Mouse (Mus musculus) retina, postnatal 7 days (tissue): ENCODE measurements at regions not wholly inside any gene's neighbourhood (a gene's known extent, or its start where the extent isn't known, plus 50 kb on each side); places are given as distances from the start of the nearest gene placed in this dataset.

Experiments
- DNase-seq: peaks from one replicate; pipeline ENCODE4 v3.0.0-alpha.2; 2012; ENCODE audit warnings: low read depth, low spot score

GRCm38 (mm10) chr6:36004701-36005100, 383.2 kb upstream of the Chrm2 start:
- DNase-seq, result peak; percentile 25

GRCm38 (mm10) chr6:36002090-36002489, 385.8 kb upstream of the Chrm2 start:
- no peak for DNase-seq

DNA sequence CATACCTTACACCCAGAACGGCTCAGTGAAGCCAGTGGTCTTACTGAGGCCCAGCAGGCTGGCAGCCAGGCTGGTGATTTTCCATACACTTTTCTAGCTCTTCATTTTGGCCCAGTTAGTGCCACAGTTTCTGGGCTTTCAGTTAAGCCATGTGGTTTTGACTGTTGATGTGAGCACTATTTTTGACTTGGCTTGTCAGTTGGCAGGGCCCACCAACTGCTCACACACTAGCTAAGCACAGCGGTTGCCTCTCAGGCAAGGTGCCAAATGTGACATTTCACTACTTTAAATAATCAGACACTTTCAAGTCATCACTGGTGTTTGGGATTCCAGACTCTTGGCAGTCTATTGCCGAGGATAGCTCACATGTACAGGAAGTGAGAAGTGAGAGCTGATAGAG, 399.0 kb upstream of the Chrm2 start:
- DNase-seq, result no peak

DNA sequence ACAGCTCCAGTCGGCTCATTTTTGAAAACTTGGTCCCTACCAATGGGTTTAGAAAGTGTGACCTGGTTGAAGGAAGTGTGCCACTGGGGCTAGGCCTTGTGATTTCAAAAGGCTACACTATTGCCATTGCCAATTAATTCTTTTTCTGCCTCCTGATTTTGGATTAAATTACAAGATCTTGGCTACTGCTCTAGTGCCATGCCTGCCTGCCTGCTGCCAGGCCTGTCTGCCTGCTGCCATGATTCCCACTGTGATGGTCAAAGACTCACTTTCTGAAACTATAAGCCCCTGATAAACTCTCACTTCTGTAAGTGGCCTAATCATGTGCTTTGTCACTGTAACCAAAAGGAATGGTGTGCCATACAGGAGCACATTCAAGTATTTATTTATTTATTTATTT, 400.4 kb upstream of the Mtpn start:
- DNase-seq, result no peak

DNA sequence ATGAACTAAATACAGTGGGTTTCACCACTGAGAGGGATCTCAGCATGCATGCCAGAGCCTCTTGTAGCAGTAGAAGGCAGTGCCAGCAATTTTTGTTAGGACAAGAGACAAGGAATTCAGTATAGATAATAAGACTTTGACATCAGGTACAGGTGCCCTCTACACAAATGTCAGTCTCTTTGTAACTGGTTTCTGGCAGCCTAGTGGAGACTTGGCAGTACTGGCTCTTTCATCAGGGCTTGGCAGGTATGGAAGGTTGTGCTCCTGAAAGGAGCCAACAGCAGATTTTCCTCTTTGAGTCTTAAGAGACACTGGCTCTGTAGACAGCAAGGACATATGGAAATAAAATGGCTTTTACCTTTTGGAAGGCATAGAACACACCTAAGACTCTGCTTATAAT, 384.5 kb upstream of the Mtpn start:
- DNase-seq, result no peak

DNA sequence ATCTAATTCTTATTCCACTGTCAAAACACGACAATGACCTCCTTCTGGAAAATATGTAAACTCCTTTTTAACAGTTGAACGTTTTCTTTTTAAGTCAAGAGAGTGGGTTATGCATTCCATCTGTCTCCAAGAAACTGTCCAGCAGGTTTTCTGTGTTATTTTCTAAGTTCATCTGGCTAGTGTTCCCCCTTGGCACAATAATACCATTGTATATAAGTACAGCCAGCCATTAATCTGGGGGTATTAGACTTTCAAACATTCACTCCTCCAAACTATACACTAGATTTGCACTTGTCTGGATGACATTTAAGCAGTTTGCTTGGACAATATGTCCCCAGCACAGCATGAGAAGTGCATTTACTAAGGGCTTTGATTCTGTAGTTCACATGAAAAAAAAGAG, 358.3 kb upstream of the Mtpn start:
- DNase-seq, result no peak

- no peak for DNase-seq
These were observed 356.0 kb upstream of the Mtpn start for GRCm38 (mm10) chr6:35895692-35896091.

- no peak for DNase-seq
These were observed 335.0 kb upstream of the Mtpn start for GRCm38 (mm10) chr6:35874671-35875070.

GRCm38 (mm10) chr6:35871388-35871787, 331.7 kb upstream of the Mtpn start:
- no peak for DNase-seq

- DNase-seq, result no peak
These were observed 324.5 kb upstream of the Mtpn start for GRCm38 (mm10) chr6:35864218-35864617.

DNA sequence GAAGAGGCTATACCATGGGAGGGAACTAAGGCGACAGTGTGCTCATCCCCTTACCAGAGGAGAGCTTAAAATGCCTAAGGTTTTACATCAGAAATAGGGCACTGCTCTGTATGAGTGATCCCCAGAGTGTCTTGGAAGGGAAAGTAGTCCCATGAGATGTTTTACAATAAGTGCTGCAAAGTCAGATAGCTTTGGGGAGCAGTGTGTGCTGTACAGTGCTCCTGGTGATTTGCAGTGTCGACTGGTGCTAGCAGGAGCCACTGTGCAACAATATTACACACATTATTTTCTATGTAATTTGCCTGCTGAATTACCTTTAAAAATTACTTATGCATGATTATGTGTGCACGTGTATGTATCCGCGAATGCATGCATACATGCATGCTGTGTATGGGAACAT, 314.3 kb upstream of the Mtpn start:
- no peak for DNase-seq

- DNase-seq, result no peak
These were observed 277.0 kb upstream of the Mtpn start for GRCm38 (mm10) chr6:35816657-35817056.

DNA sequence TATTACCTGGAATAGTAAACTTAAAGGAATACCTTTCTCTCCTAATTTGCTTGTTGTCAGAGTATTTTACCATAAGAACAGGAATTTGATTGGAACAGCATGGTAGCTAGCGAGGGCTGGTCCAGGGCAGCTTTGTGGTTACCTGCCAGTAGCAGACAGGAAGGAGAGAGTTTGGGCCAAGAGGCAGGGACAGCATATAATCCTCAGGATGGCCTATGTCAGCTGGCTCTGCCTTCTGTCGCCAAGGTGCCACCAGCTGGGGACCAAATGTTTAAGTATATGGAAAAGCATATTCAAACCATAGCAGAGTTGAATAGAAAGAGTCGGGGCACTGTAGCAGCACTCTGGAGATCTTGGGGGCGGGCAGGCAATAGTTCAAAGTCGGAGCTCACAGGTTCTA, 274.8 kb upstream of the Mtpn start:
- no peak for DNase-seq

DNA sequence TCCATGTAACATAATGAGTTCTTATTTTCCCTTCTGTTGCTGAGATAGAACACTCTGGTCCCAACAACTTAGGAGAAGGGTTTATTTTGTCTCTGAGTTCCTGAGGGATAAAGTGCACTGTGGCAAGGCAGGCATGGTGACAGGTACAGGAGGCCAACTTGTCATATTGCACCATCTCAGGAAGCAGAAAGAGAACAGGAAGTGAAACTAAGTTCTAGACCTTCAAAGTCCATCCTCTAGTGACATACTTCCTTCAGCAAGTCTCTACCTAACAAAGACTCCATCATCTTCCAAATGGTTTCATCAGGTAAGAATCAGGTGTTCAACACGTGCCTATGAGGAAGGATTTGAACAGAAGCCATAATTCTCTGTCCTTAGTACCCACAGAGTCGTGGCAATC, 266.1 kb upstream of the Mtpn start:
- DNase-seq, result no peak

DNA sequence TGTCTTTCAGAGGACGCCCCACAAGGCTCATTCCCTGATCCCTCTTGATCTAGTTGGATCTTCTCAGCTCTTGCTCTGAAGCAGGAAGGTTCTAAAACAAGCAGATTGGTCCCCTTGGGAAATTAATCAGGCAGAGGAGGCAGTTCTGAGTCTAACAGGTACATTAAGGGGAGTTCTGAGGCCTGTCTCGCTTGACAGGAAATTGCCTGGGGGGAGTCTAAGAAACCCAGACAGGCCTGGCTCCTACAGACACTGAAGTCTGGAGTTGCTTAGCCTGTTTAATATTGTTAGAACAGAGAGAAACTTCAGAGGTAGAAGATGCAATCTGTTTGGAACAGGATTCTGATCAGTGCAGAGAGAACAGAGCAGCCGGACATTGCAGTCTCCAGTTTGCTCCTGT, 264.4 kb upstream of the Mtpn start:
- no peak for DNase-seq

GRCm38 (mm10) chr6:35779706-35780105, 240.0 kb upstream of the Mtpn start:
- no peak for DNase-seq

DNA sequence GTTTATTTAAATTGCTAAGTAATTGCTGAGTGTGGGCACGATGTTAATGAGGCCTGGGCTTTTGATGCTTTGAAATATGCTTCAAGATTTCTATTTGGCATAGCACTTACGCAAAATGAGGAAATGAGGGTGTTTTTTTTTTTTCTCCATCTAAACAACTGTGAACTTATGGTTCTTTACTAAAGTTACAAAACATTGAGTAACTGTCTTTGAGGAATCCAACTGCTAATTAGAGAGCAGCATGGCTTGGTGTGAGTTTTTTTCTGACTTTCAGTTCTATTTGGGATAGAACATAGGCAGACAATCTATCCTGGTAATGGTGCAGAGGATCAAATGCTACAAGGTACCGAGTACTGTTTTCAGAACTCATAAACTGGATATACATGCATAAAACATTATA, 231.2 kb upstream of the Mtpn start:
- DNase-seq, result no peak

GRCm38 (mm10) chr6:35759606-35760246, 220.0 kb upstream of the Mtpn start:
- DNase-seq, result no peak

GRCm38 (mm10) chr6:35746034-35746433, 206.3 kb upstream of the Mtpn start:
- DNase-seq, result no peak

- no peak for DNase-seq
These were observed 165.9 kb upstream of the Mtpn start for GRCm38 (mm10) chr6:35705587-35705986.

DNA sequence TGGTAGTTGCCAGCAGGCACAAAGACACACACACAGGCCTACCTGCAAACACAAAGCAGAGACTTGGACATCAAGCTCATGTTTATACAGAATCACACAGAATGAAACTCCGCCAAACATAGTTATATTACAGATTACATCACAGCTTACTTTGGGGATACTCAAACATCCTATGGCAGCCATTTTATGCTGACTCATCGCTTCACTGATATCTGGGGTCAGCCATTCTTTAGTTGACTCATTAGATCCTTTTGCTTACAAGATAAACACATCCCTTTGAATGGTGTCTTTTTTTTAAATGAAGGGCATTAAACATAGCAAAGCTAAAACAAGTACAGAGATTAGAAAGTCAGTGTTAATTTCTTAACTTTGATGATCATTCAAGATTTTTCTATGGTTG, 127.4 kb upstream of the Mtpn start:
- DNase-seq, result no peak

DNA sequence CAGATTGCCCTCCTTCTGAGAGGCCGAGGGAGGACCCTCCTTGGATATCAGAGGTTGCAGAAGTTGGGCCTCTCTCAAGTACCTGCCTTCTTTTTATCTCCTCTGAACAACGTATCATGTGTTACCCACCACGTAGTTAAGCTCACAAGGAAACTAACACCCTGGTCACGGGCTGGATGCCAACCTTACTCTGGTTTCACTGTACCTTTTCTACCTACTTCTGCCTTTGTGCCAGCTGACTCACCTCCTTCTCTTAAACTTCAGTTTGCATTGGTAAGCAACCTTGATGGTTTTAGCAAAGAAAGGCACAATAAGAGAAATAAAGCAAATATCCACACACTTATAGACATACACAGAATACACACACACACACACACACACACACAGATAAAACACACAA, 111.7 kb upstream of the Mtpn start:
- DNase-seq, result no peak

DNA sequence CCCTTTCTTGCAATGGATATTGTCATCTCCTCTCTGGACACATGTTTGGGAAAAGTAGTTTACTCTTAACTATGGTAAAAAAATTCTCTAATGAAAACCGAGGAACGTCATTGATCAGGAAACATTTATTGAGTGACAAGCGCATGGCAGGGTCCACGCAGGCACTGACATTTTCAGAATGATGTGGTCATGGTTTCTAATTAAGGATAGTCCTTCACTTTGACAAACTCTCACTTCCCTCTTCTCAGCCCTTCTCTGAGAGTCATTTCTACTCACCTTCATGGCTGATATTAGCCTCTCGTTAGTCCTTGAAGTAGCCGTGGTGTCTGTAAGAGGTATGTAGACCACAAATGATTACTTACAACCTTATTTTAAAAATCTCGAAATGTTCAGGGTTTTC, 105.5 kb upstream of the Mtpn start:
- DNase-seq, result no peak

DNA sequence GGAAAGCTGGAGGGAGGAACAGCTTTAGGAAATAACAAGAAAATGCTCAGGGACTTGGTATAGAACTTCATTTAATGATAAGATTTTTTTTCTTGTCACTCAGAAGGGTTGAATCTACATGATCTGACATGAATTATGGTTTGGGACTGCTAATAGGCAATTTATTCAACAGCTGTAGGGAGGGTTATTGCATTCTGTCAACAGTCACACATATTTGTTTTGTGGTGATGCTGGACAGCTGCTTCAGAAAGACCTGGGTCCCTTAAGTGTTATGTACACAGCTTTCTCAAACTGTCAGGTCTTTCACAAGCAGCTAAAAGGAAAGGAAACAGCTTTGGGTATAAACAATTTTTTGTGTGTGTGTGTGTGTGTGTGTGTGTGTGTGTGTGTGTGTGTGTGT, 101.0 kb upstream of the Mtpn start:
- DNase-seq, result no peak
